Mouse (Mus musculus): ENCODE results near the gene 1700123L14Rik. TPM values are rescaled to one million over a fixed set of nuclear protein-coding genes. Genes with fewer than 3 reads are reported as not detected.
"Not testable (repeated sequence)": the region's sequence is repeated elsewhere in the genome, so short reads cannot be mapped to it uniquely, and the experiment has no call there.

The 1700123L14Rik gene
- total RNA-seq (2014; rRNA removed) (not detected in 2 replicates), polyA plus RNA-seq (2015; fragmentation: Nextera tagmentation; extraction: Ambion mirVana) (0.20 TPM in 1 of 2 replicates, not detected in the other)

GRCm38 (mm10) chr6:96165818-96166379 lies at the start of gene 1700123L14Rik:
TSS of gene 1700123L14Rik (minus strand) at chr6:96166243.
- DNase-seq (ENCODE audit: low spot score) (no peak), ATAC-seq (ENCODE audit: low FRiP score) (no peak)
- Histone ChIP-seq H3K4me1 (ENCODE audit: insufficient read depth, low read length) (no peaks in the 10 kb centered on the region), H3K36me3 (ENCODE audit: insufficient read depth, low read length) (no peaks in the 10 kb centered on the region), H3K9me3 (ENCODE audit: low read length) (no peaks in the 10 kb centered on the region), H3K9ac (replicated peaks; ENCODE audit: low read length, poor library complexity, severe bottlenecking) (no peak within 1 kb of the TSS), H3K27ac (ENCODE audit: low read depth, low read length) (no peak within 1 kb of the TSS), H3K27me3 (ENCODE audit: insufficient read depth, low read length) (no peaks in the 10 kb centered on the region), H3K4me2 (ENCODE audit: low read depth, low read length, poor library complexity, severe bottlenecking) (no peak within 1 kb of the TSS), H3K4me3 (ENCODE audit: low read depth, low read length) (no peak within 1 kb of the TSS)
- 83% methylated on average over 18 of the region's 18 CpGs for WGBS
- no peak for TF ChIP-seq CTCF (IDR thresholded peaks at IDR 0.05)

DNA sequence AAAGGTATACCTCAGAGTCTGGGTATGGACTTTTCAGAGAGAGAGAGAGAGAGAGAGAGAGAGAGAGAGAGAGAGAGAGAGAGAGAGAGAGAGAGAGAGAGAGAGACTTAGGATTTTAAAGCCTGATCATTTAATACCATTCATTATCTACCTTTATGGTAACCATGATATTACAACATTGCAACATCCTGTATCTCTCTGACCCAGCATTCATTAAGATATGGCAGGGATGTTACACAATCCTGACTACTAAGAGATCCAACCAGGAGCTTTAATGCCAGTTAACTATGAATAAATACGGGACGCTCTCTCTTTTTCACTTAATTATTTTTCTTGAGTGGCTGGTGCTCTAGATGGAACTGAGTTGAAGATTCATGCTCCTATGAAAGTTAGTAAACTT lies 39.4 kb upstream of the 1700123L14Rik start:
- H3K4me2 ChIP-seq (ENCODE audit: low read depth, low read length, poor library complexity, severe bottlenecking), result no peak overlapping the region
- no peak for ATAC-seq (ENCODE audit: low FRiP score)
- DNase-seq (ENCODE audit: low spot score), result no peak
- no peak overlapping the region for H3K9ac ChIP-seq (replicated peaks; ENCODE audit: low read length, poor library complexity, severe bottlenecking)
- no peak overlapping the region for H3K27ac ChIP-seq (ENCODE audit: low read depth, low read length)
- no peaks in the 10 kb centered on the region for H3K36me3 ChIP-seq (ENCODE audit: insufficient read depth, low read length)
- no peaks in the 10 kb centered on the region for H3K9me3 ChIP-seq (ENCODE audit: low read length)
- H3K4me3 ChIP-seq (ENCODE audit: low read depth, low read length), result no peak overlapping the region
- H3K27me3 ChIP-seq (ENCODE audit: insufficient read depth, low read length), result no peaks in the 10 kb centered on the region
- H3K4me1 ChIP-seq (ENCODE audit: insufficient read depth, low read length), result no peaks in the 10 kb centered on the region
- WGBS, result 93% methylated on average over 2 of the region's 2 CpGs
- no peak for TF ChIP-seq CTCF (IDR thresholded peaks at IDR 0.05)

GRCm38 (mm10) chr6:96198991-96199390 lies 32.9 kb upstream of the 1700123L14Rik start:
- ATAC-seq (ENCODE audit: low FRiP score); H3K4me2 ChIP-seq (ENCODE audit: low read depth, low read length, poor library complexity, severe bottlenecking); H3K27me3 ChIP-seq (ENCODE audit: insufficient read depth, low read length); H3K4me3 ChIP-seq (ENCODE audit: low read depth, low read length); H3K9ac ChIP-seq (replicated peaks; ENCODE audit: low read length, poor library complexity, severe bottlenecking); H3K27ac ChIP-seq (ENCODE audit: low read depth, low read length); DNase-seq (ENCODE audit: low spot score); H3K4me1 ChIP-seq (ENCODE audit: insufficient read depth, low read length); H3K9me3 ChIP-seq (ENCODE audit: low read length); H3K36me3 ChIP-seq (ENCODE audit: insufficient read depth, low read length): not testable (repeated sequence)
- 88% methylated on average over 2 of the region's 2 CpGs for WGBS

DNA sequence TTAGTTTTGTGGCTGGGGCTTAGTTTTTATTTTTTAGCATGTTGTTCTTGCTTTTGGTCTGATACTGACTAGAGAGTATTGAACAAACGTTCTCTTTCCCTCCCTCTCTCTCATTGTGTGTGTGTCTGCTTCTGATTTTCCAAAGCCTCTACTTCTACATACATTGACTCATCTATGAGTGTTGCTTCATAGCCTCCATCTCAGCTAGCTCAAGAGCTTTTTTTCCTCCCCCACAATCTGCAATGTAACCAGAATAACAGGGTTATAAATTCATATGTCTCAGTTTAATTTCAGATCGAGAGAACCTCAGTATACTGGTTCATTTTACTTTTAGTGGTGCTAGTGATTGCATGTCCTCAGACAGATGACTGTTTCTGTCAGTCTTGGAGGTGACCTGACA lies 20.5 kb upstream of the 1700123L14Rik start:
- 86% methylated on average over 2 of the region's 2 CpGs for WGBS
- no peak for ATAC-seq (ENCODE audit: low FRiP score)
- Histone ChIP-seq H3K4me2 (ENCODE audit: low read depth, low read length, poor library complexity, severe bottlenecking) (no peak overlapping the region), H3K4me3 (ENCODE audit: low read depth, low read length) (no peak overlapping the region), H3K36me3 (ENCODE audit: insufficient read depth, low read length) (no peaks in the 10 kb centered on the region), H3K9ac (replicated peaks; ENCODE audit: low read length, poor library complexity, severe bottlenecking) (no peak overlapping the region), H3K27me3 (ENCODE audit: insufficient read depth, low read length) (no peaks in the 10 kb centered on the region), H3K9me3 (ENCODE audit: low read length) (no peaks in the 10 kb centered on the region), H3K4me1 (ENCODE audit: insufficient read depth, low read length) (no peaks in the 10 kb centered on the region), H3K27ac (ENCODE audit: low read depth, low read length) (no peak overlapping the region)
- DNase-seq (ENCODE audit: low spot score), result no peak
- TF ChIP-seq CTCF (IDR thresholded peaks at IDR 0.05), result no peak

GRCm38 (mm10) chr6:96183392-96183791 lies 17.3 kb upstream of the 1700123L14Rik start:
- no peaks in the 10 kb centered on the region for H3K36me3 ChIP-seq (ENCODE audit: insufficient read depth, low read length)
- no peak overlapping the region for H3K4me3 ChIP-seq (ENCODE audit: low read depth, low read length)
- ATAC-seq (ENCODE audit: low FRiP score) (no peak), DNase-seq (ENCODE audit: low spot score) (no peak)
- H3K27ac ChIP-seq (ENCODE audit: low read depth, low read length), result no peak overlapping the region
- no peak overlapping the region for H3K9ac ChIP-seq (replicated peaks; ENCODE audit: low read length, poor library complexity, severe bottlenecking)
- H3K4me1 ChIP-seq (ENCODE audit: insufficient read depth, low read length), result no peaks in the 10 kb centered on the region
- no peaks in the 10 kb centered on the region for H3K27me3 ChIP-seq (ENCODE audit: insufficient read depth, low read length)
- WGBS, result 51% methylated on average over 4 of the region's 4 CpGs
- no peak overlapping the region for H3K4me2 ChIP-seq (ENCODE audit: low read depth, low read length, poor library complexity, severe bottlenecking)
- no peak for TF ChIP-seq CTCF (IDR thresholded peaks at IDR 0.05)
- H3K9me3 ChIP-seq (ENCODE audit: low read length), result no peaks in the 10 kb centered on the region

DNA sequence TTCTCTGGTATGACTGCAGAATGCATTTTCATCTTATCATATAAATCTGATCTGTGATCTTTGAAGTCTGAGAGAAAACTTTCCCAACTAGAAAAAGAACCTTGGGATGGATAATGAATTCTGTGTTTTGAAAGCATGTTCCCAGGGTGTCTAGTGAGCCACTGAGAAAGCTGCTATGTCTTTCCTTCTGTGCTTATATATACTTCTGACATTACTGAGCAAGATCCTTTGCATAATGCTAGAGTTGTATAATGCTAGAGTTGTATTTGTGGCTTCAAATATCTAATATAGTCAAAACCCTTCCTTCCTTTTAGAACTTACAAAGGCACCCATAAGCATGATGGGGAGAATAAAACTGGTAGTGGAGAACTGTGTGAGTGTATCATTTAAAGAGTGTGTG lies 12.5 kb upstream of the 1700123L14Rik start:
- no peak for DNase-seq (ENCODE audit: low spot score)
- Histone ChIP-seq H3K36me3 (ENCODE audit: insufficient read depth, low read length) (no peaks in the 10 kb centered on the region), H3K4me2 (ENCODE audit: low read depth, low read length, poor library complexity, severe bottlenecking) (no peak overlapping the region), H3K9ac (replicated peaks; ENCODE audit: low read length, poor library complexity, severe bottlenecking) (no peak overlapping the region), H3K4me1 (ENCODE audit: insufficient read depth, low read length) (no peaks in the 10 kb centered on the region), H3K9me3 (ENCODE audit: low read length) (no peaks in the 10 kb centered on the region), H3K27me3 (ENCODE audit: insufficient read depth, low read length) (no peaks in the 10 kb centered on the region), H3K4me3 (ENCODE audit: low read depth, low read length) (no peak overlapping the region), H3K27ac (ENCODE audit: low read depth, low read length) (no peak overlapping the region)
- no peak for ATAC-seq (ENCODE audit: low FRiP score)
- no peak for TF ChIP-seq CTCF (IDR thresholded peaks at IDR 0.05)

Measured in midbrain, postnatal 0 days (tissue).